Mouse (Mus musculus): Measurements from ENCODE around the gene Nnat.
"Not testable (repeated sequence)": the region's sequence is repeated elsewhere in the genome, so short reads cannot be mapped to it uniquely, and the experiment has no call there.

Gene Nnat

GRCm38 (mm10) chr2:157552158-157552886 is 7.6 kb upstream of the Nnat start:
- DNase-seq (ENCODE audit: low spot score in 2 of 2) = peak in 1 of 2 experiments; percentile 57

DNA sequence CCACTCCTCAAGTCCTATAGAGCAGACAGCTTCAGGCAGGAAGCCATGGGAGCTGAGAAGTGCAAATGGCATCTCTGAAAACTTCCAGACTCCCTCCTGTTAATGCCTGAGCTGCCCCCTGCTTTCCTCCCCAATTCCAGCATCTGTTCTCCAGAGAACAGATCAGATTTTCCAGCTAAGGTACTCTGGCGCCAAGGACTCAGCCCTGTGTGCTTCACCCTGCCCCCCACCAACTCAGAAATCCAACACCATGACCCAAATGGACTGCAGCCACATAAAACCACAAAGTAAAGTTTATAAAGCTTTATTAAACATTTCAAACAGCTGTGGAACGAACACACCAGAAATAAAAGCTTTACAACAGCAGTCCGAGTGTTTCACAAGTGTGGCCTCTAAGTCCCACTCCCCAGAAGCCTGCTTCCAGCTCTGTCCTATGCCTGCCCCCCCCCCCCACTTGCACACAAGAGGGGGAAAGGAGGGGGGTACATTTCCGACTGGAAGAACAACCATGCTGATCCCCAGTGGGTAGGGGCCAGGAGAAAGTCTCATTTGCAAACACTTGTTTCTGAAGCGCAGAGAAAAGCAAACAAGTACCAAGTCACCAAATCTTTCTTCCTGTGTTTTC is 3.7 kb upstream of the Nnat start:
- DNase-seq (ENCODE audit: low spot score in 2 of 2) = no peak

DNA sequence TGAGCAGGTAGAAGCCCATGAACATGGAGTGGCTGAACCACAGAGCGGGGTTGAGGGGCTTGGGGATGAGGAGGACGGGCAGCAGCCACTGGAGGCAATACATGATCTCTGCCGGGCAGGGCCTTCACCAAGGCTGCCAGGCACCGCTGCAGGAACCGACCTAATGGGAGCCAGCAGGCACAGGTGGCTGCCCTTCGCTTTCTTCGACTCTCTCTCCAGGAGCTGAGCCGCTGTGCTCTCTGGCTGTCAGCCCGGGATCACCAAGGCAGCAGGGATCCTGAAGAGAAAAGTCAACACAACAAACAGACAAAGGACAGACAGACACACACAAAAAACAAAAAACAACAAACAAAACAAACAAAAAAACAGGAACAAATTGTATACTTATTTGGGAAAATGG is 1.8 kb upstream of the Nnat start:
- no peak for DNase-seq (ENCODE audit: low spot score in 2 of 2)

GRCm38 (mm10) chr2:157558520-157558919 is 1.4 kb upstream of the Nnat start:
- DNase-seq (ENCODE audit: low spot score in 2 of 2) = no peak

DNA sequence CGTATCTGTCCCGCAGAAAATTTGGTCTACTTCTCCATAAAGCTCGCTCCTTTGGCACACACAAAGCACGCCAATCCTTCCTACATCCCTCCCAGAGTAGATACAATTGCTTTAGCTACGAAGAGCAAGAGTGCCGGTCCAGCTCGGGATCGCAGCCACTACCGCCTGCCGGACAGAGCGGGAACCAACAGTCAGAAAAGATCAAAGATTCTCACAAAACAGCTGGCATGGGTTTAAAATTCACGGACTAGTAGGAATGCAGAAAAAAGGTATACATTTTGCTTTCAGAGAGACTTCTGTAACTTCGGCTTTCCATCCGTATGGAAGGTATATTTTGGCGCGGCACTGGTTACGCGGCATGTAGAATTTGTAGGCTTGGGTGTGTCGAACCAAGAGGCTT is 438 bp upstream of the Nnat start:
- no peak for DNase-seq (ENCODE audit: low spot score in 2 of 2)

- DNase-seq (ENCODE audit: low spot score in 2 of 2) = no peak
Measured at GRCm38 (mm10) chr2:157560302-157560701, 424 bp downstream of the Nnat start.

GRCm38 (mm10) chr2:157561165-157561836 is 1.4 kb downstream of the Nnat start:
- peak; percentile 47 to 79 for DNase-seq (ENCODE audit: low spot score in 2 of 2)

DNA sequence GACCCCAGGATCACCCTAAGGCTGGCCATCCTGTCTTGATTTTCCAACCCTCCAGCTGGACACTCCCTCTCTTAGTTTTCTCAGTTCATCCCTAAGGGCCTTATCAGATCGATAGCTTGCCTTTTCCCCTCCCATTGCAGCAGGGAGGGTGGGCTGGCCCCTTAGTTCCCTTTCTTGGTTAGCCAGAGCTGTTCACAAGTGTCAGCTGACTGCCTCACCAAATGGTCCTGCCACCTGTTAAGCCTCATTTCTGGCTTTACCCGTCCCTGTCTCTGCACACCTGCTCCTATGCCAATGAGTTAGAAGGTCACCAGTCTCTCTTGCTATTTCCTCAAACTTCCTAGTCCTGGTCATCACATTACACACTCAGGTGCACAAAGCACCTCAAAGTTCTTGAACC is 3.2 kb downstream of the Nnat start:
- DNase-seq (ENCODE audit: low spot score in 2 of 2) = no peak

DNA sequence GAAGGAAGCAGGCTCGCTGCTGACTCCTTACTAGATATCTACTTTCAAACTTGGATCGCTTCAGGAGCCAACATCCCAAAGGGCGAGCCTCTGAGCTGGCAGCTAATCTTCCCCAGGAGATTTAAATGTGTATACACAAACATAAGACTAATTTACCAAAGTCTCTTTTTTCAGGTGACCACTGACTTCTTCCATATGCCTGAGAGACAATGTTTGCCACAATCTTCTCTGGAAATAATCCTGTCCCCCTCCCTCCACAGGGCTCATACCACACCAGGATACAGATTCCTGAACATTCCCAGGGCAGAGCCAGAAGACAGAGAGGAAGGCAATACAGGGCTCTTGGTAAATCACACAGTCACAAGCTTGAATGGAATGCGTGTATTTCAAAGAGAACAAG is 4.8 kb downstream of the Nnat start:
- DNase-seq (ENCODE audit: low spot score in 2 of 2) = no peak

DNA sequence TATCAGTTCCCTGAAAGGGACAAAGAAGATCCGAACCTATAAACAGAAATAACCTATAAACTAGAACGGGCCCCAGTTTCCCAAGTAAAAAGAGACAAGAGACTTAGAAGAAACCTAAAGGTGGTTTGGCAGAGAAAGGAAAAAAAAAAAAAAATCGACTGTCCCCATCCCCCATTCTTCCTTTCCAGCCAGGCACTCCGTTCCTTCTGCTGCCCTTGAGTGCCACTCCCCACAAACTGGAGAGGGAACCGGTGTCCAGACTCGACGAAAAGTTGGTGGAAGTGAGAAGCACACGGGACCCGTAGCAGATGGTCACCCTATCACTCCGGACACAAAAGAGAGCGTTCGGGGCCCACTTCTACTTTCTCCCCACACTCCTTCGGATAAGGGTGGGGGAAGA is 5.6 kb downstream of the Nnat start:
- no peak for DNase-seq (ENCODE audit: low spot score in 2 of 2)

- DNase-seq (ENCODE audit: low spot score in 2 of 2) = no peak
Measured at GRCm38 (mm10) chr2:157565898-157566259, 6.0 kb downstream of the Nnat start.

DNA sequence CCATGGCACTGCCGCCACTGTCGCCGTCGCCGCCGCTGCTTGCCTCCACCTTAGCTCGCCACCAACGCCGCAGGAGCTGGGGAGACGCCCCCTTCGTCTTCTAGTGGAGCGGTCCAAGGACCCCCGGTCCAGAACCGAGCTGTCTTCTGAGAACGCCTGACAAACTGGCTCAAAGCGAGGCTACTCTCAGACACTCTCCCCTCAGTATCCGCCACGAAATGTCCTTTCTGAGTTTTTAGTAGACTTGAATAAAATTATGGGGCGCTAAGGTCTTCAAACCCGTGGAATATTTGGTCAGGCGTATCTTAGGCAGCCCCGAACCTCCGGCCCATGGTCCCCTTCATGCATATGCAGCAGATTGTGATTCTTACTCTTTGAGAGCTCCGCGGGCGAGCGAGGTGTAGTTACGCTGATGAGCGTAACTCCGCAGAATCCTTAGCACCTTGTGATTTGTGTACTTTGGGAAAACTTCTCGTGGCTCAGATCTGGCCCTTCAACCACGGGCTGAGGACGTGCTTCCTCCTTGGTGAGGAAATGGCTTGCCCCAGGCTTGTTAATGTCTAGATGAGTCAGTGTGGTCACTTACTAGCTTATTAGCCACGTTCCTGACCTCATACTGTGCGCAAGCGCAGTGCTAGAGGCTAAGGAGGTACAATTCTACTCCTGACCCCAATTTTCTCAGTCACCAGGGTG is 6.5 kb downstream of the Nnat start:
- peak; percentile 83 for DNase-seq (ENCODE audit: low spot score in 2 of 2)

- DNase-seq (ENCODE audit: low spot score in 2 of 2) = no peak
Measured at GRCm38 (mm10) chr2:157567235-157567961, 7.5 kb downstream of the Nnat start.

- DNase-seq (ENCODE audit: low spot score in 2 of 2) = no peak
Measured at GRCm38 (mm10) chr2:157568881-157569280, 9.0 kb downstream of the Nnat start.

- DNase-seq (ENCODE audit: low spot score in 2 of 2) = no peak
Measured at GRCm38 (mm10) chr2:157569796-157570485, 10.1 kb downstream of the Nnat start.

GRCm38 (mm10) chr2:157571224-157571832 is 11.4 kb downstream of the Nnat start, which contains the start of gene Blcap:
Gene Blcap (minus strand): TSS chr2:157571274.
- DNase-seq (ENCODE audit: low spot score in 2 of 2) = peak in 1 of 2 experiments; percentile 52

DNA sequence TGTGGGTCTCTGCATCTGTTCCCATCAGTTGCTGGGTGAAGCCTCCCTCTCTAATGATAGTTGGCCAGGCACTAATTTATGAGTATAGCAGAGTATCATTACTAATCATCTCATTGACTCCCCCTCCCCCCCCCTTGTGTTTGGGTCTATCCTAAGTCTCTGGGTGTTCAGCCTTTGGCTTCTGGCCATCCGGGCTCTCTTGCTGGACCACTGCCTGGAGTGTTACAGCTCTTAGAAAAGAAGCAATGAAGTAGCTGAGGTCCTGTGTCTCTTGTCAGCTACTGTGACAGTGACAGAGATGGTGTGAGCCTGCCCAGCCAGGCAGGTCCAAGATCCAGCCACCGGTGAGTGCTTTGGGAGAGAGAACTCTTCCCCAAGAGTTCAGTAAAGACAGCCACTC is 12.9 kb downstream of the Nnat start:
- DNase-seq (ENCODE audit: low spot score in 2 of 2) = no peak

DNA sequence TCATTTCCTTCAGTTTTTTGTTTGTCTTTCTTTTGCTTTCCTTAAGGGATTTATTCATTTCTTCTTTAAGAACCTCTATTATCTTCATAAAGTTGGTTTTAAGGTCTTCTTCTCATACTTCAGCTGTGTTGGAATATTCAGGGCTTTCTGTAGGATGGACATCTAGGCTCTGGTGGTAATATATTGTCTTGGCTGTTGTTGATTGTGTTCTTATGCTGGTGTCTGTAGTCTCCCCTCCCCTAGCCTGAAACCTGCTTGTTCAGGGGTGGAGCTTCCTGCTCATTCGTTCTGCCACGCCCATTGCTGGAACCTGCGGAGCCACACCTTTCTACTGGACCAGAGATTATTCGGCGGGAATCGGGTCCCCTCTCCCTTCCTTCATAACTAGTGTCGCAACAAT is 25.5 kb downstream of the Nnat start:
- DNase-seq (ENCODE audit: low spot score in 2 of 2) = not testable (repeated sequence)

- DNase-seq (ENCODE audit: low spot score in 2 of 2) = no peak
Measured at GRCm38 (mm10) chr2:157596876-157597566, 37.1 kb downstream of the Nnat start.

GRCm38 (mm10) chr2:157601435-157601839 is 41.6 kb downstream of the Nnat start:
- DNase-seq (ENCODE audit: low spot score in 2 of 2) = no peak

Data from urinary bladder, postnatal 36 days (tissue).